Mouse (Mus musculus) CH12.LX (cell line): Measurements from ENCODE around the gene Prrc2b. TPM values are rescaled to one million over a fixed set of nuclear protein-coding genes. Genes with fewer than 3 reads are reported as not detected.

ENCODE experiments used
- DNase-seq: peaks from one replicate; pipeline ENCODE4 v3.0.0-alpha.2; 2013; ENCODE audit errors: extremely low read depth
- H3K27ac ChIP-seq: 2 replicates; pipeline ENCODE4 v1.5.1; 2012; ENCODE audit warnings: low read depth, mild to moderate bottlenecking, control low read depth, moderate library complexity; ENCODE audit not compliant: insufficient read depth
- H3K27me3 ChIP-seq: replicated peaks from 2 replicates; pipeline ENCODE3; 2012; ENCODE audit warnings: inconsistent platforms
- H3K36me3 ChIP-seq, 2 experiments: replicated peaks in 1 of 2; 2 replicates each; pipeline versions ENCODE3 to v1.6.1; 2012; ENCODE audit warnings: inconsistent platforms in 1 of 2, low read length in 1 of 2, mild to moderate bottlenecking in 1 of 2, mixed read lengths in 1 of 2, moderate library complexity in 1 of 2; ENCODE audit not compliant: control insufficient read depth in 1 of 2, insufficient read depth in 1 of 2
- H3K4me1 ChIP-seq, 2 experiments: 2 replicates each; pipeline ENCODE4 v1.6.1; 2012; ENCODE audit warnings: inconsistent platforms in 1 of 2, moderate library complexity in 1 of 2; ENCODE audit not compliant: insufficient read depth in 2 of 2, control insufficient read depth in 1 of 2
- H3K4me2 ChIP-seq: 2 replicates; pipeline ENCODE4 v1.6.1; 2012; ENCODE audit warnings: low read depth, mild to moderate bottlenecking, control low read depth; ENCODE audit not compliant: poor library complexity, insufficient read depth, severe bottlenecking
- H3K4me3 ChIP-seq, 3 experiments: fragments of 150-350 bp in 1 of 3; sonication (generic) in 1 of 3; replicated peaks in 1 of 3; 2 replicates each; pipeline versions ENCODE3 to v1.5.1; 2011 to 2012; ENCODE audit warnings: low read depth in 2 of 3, low read length in 2 of 3, mild to moderate bottlenecking in 2 of 3, moderate library complexity in 2 of 3, control low read depth in 1 of 3, improper control_type of control experiment in 1 of 3, inconsistent platforms in 1 of 3, mixed read lengths in 1 of 3; ENCODE audit not compliant: poor library complexity in 1 of 3
- H3K79me2 ChIP-seq: replicated peaks from 2 replicates; pipeline ENCODE4 v1.6.1; 2012; ENCODE audit warnings: mild to moderate bottlenecking, moderate library complexity; ENCODE audit not compliant: control insufficient read depth, poor library complexity, insufficient read depth, severe bottlenecking; ENCODE audit errors: extremely low read depth
- H3K9ac ChIP-seq: 2 replicates; pipeline ENCODE4 v1.6.1; 2012; ENCODE audit warnings: low read depth, mild to moderate bottlenecking, control low read depth, moderate library complexity; ENCODE audit not compliant: insufficient read depth
- H3K9me3 ChIP-seq: replicated peaks from 2 replicates; pipeline ENCODE3; 2012; ENCODE audit warnings: low read length, inconsistent platforms, mixed read lengths
- CHD1 ChIP-seq: IDR thresholded peaks from 2 replicates; pipeline ENCODE4 v1.6.1; 2012; ENCODE audit warnings: low read depth, low read length, improper control_type of control experiment, inconsistent platforms
- CHD2 ChIP-seq: IDR thresholded peaks from 2 replicates; pipeline ENCODE4 v1.6.1; 2011; ENCODE audit warnings: low read length, improper control_type of control experiment
- CTCF ChIP-seq, 2 experiments: IDR thresholded peaks in 1 of 2; conservative IDR thresholded peaks in 1 of 2; 2 replicates each; pipeline ENCODE4 v1.5.1; 2011 to 2012; ENCODE audit warnings: low read depth in 2 of 2, low read length in 2 of 2, improper control_type of control experiment in 1 of 2, inconsistent platforms in 1 of 2, mild to moderate bottlenecking in 1 of 2, moderate library complexity in 1 of 2
- ELF1 ChIP-seq: IDR thresholded peaks from 2 replicates; pipeline ENCODE4 v1.6.1; 2014; ENCODE audit warnings: low read depth, mild to moderate bottlenecking, inconsistent platforms, low read length, improper control_type of control experiment
- JUN ChIP-seq: IDR thresholded peaks from 2 replicates; pipeline ENCODE4 v1.6.1; 2011; ENCODE audit warnings: low read depth, mild to moderate bottlenecking, low read length, improper control_type of control experiment, moderate library complexity; ENCODE audit not compliant: insufficient read depth
- KAT2A ChIP-seq: IDR thresholded peaks from 2 replicates; pipeline ENCODE4 v1.6.1; 2012; ENCODE audit warnings: low read length, improper control_type of control experiment, inconsistent platforms; ENCODE audit not compliant: insufficient replicate concordance
- MAFK ChIP-seq: IDR thresholded peaks from 2 replicates; pipeline ENCODE4 v1.6.1; 2011; ENCODE audit warnings: low read length, improper control_type of control experiment; ENCODE audit not compliant: insufficient replicate concordance
- MAX ChIP-seq: IDR thresholded peaks from 2 replicates; pipeline ENCODE4 v1.6.1; 2011; ENCODE audit warnings: low read length, improper control_type of control experiment
- MEF2A ChIP-seq: IDR thresholded peaks from 2 replicates; pipeline ENCODE4 v1.6.1; 2014; ENCODE audit warnings: low read depth, mild to moderate bottlenecking, inconsistent platforms, low read length, improper control_type of control experiment, borderline replicate concordance
- MXI1 ChIP-seq: IDR thresholded peaks from 2 replicates; pipeline ENCODE4 v1.6.1; 2011; ENCODE audit warnings: mild to moderate bottlenecking, low read depth, low read length, improper control_type of control experiment
- NRF1 ChIP-seq: IDR thresholded peaks from 2 replicates; pipeline ENCODE4 v1.6.1; 2014; ENCODE audit warnings: low read depth, mild to moderate bottlenecking, inconsistent platforms, low read length, improper control_type of control experiment, moderate library complexity
- PAX5 ChIP-seq: IDR thresholded peaks from 2 replicates; pipeline ENCODE4 v1.6.1; 2012; ENCODE audit warnings: low read length, inconsistent platforms, mixed read lengths
- POLR2A ChIP-seq: IDR thresholded peaks from 2 replicates; pipeline ENCODE4 v1.6.1; 2011; ENCODE audit warnings: low read depth, mild to moderate bottlenecking, improper control_type of control experiment, low read length
- POLR2AphosphoS2 ChIP-seq: IDR thresholded peaks from 2 replicates; pipeline ENCODE4 v1.6.1; 2011; ENCODE audit warnings: low read depth, low read length, improper control_type of control experiment
- RAD21 ChIP-seq: IDR thresholded peaks from 2 replicates; pipeline ENCODE4 v1.6.1; 2011; ENCODE audit warnings: low read depth, mild to moderate bottlenecking, low read length, improper control_type of control experiment, moderate library complexity
- RCOR1 ChIP-seq: conservative IDR thresholded peaks from 2 replicates; pipeline ENCODE4 v1.6.1; 2012; ENCODE audit warnings: low read depth, mild to moderate bottlenecking, inconsistent platforms, low read length, improper control_type of control experiment
- SMC3 ChIP-seq: IDR thresholded peaks from 2 replicates; pipeline ENCODE4 v1.6.1; 2011; ENCODE audit warnings: low read depth, low read length, improper control_type of control experiment
- TBP ChIP-seq: conservative IDR thresholded peaks from 2 replicates; pipeline ENCODE4 v1.6.1; 2011; ENCODE audit warnings: low read depth, low read length, improper control_type of control experiment
- TCF12 ChIP-seq: IDR thresholded peaks from 2 replicates; pipeline ENCODE4 v1.6.1; 2014; ENCODE audit warnings: low read depth, mild to moderate bottlenecking, inconsistent platforms, low read length, improper control_type of control experiment
- UBTF ChIP-seq: IDR thresholded peaks from 2 replicates; pipeline ENCODE4 v1.6.1; 2012; ENCODE audit warnings: low read depth, mild to moderate bottlenecking, inconsistent platforms, low read length, improper control_type of control experiment, moderate library complexity
- USF1 ChIP-seq: IDR thresholded peaks from 2 replicates; pipeline ENCODE4 v1.6.1; 2014; ENCODE audit warnings: low read depth, mild to moderate bottlenecking, inconsistent platforms, low read length, improper control_type of control experiment
- ZC3H11A ChIP-seq: IDR thresholded peaks from 2 replicates; pipeline ENCODE4 v1.6.1; 2012; ENCODE audit warnings: low read depth, mild to moderate bottlenecking, inconsistent platforms, low read length, improper control_type of control experiment
- ZMIZ1 ChIP-seq: IDR thresholded peaks from 2 replicates; pipeline ENCODE4 v1.6.1; 2012; ENCODE audit warnings: low read depth, mild to moderate bottlenecking, inconsistent platforms, low read length, improper control_type of control experiment
- ZNF384 ChIP-seq: IDR thresholded peaks from 2 replicates; pipeline ENCODE4 v1.6.1; 2012; ENCODE audit warnings: low read depth, low read length, improper control_type of control experiment, inconsistent platforms
- dilution Hi-C: fragments of 300-500 bp; cut with MboI; formaldehyde crosslinking; loops from 2 replicates; pipeline ENCODE4 v1.14.3; 2020; ENCODE audit warnings: low sequenced_read_pairs; ENCODE audit not compliant: extremely low pct_unique_long_range_greater_than_20kb, extremely low pct_ligation_motif_present
- in situ Hi-C: fragments of 300-500 bp; cut with MboI; formaldehyde crosslinking; loops from 3 replicates; pipeline ENCODE4 v1.14.3; 2019; ENCODE audit warnings: low sequenced_read_pairs, low pct_ligation_motif_present, low pct_unique_long_range_greater_than_20kb, mixed read lengths
- polyA plus RNA-seq: library from polyadenylated mRNA; unstranded; fragments of >175 nt; gene quantifications from 2 replicates; pipeline ENCODE4 v1.2.1, GENCODE M21; 2012; ENCODE audit warnings: low read depth; ENCODE audit not compliant: insufficient read length
- total RNA-seq, 2 experiments: library from RNA; depleted of rRNA; stranded (reverse); fragments of 300-350 nt in 1 of 2; fragments of >200 nt in 1 of 2; gene quantifications; 2 replicates each; pipeline ENCODE4 v1.2.3; 2012 to 2014

Prrc2b gene
- total and polyA plus RNA-seq, 3 experiments: 7.6 to 59.9 (median 42.2) TPM

DNA sequence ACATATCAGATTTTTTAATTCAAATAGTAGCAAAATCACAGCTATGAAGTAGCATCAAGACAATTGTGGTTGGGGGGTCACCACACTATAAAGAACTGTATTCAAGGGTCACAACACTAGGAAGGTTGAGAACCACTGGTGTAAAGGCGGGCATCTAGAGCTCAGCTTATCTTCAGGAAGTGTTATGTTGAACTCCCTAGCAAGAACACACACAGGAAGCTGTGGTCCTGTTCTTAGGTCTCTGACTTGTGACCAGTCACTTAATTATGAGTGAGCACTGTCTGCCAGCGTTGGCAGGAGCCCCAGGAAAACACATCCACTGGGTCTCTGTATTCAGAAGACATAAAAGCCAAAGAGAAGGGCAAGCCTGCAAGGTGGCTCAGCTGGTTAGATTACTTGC lies 131.4 kb downstream of the Prrc2b start:
- no peak for DNase-seq
- no peak overlapping the region for H3K9ac ChIP-seq
- peaks cover 0 to 31% of the 10 kb centered on the region in 2 experiments; a peak in 3 of 4 replicates for H3K4me1 ChIP-seq
- no peaks in the 10 kb centered on the region for H3K9me3 ChIP-seq
- TF ChIP-seq JUN: no peak
- no peak for TF ChIP-seq KAT2A
- TF ChIP-seq RAD21: no peak
- no peak for TF ChIP-seq POLR2A
- no peak for TF ChIP-seq MEF2A
- no peak for TF ChIP-seq NRF1
- TF ChIP-seq USF1: no peak
- TF ChIP-seq ZNF384: no peak
- TF ChIP-seq, all 38 proteins: peak for 0
- H3K27me3 ChIP-seq: no peaks in the 10 kb centered on the region
- in situ Hi-C loops (loop anchor here (10.0 kb wide), 1 partner anchor 147 kb away; no protein-coding TSS in a partner anchor), dilution Hi-C loops (no loop called here)
- peaks cover 12% of the 10 kb centered on the region for H3K79me2 ChIP-seq
- no peak overlapping the region for H3K4me3 ChIP-seq
- peaks cover 55 to 85% of the 10 kb centered on the region in 2 experiments for H3K36me3 ChIP-seq
- no peak overlapping the region for H3K4me2 ChIP-seq
- H3K27ac ChIP-seq: no peak overlapping the region

DNA sequence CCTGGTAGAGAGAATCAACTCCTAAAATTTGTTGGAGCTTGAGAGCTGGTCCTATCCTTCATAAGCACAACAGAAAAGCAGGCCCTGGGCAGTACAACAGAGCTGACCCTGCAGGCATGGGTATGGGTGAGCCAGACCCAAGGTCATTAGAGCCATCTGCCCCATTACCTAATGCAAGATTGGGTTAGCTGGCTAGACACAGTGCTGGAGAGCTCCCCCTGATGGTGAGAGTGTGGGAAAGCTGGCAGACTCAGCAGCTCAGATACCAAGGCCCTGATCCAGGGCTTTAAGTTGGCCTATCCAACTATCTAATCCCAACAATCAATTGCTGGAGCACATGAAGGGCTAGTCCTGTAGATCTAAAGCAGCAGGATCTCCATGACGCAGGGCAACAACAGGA lies 131.8 kb downstream of the Prrc2b start:
- Histone ChIP-seq H3K79me2 (peaks cover 15% of the 10 kb centered on the region), H3K4me2 (no peak overlapping the region), H3K36me3 (peaks cover 51 to 81% of the 10 kb centered on the region in 2 experiments), H3K27me3 (no peaks in the 10 kb centered on the region), H3K27ac (no peak overlapping the region)
- DNase-seq: peak; percentile 69
- in situ Hi-C loops: loop anchor here (10.0 kb wide), 1 partner anchor 148 kb away; no protein-coding TSS in a partner anchor
- TF ChIP-seq SMC3 (peak; percentile 63), CTCF (conservative IDR thresholded peaks at IDR 0.05 in 1 of 2, IDR thresholded peaks at IDR 0.05 in 1 of 2; ENCODE audit: low read depth in 2 of 2, low read length in 2 of 2) (peak; percentile 61 to 75; a peak in 3 of 4 replicates), ZC3H11A (no peak), RAD21 (peak; percentile 46)
- TF ChIP-seq, all 38 proteins: peak for 3
- Histone ChIP-seq H3K4me1 (peaks cover 0 to 31% of the 10 kb centered on the region in 2 experiments; a peak in 3 of 4 replicates), H3K9ac (no peak overlapping the region), H3K4me3 (no peak overlapping the region), H3K9me3 (no peaks in the 10 kb centered on the region)
- dilution Hi-C loops: no loop called here

DNA sequence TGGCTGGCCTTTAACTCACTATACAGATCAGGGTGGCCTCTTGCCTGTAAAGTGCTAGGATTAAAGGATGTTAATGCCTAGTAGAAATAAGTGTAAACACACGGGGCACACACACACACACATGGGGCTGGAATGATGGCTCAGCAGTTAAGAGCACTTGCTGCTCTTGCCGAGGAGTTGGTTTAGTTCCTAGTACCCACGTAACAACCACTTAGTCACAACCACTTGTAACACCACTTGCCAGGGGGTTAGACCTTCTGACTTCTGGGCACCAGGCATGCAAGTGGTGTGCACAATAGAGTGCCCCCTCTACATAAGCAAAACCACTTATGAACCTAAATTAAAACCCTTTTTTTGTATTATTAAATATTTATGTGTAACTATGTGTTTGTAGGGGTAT lies 133.1 kb downstream of the Prrc2b start:
- Histone ChIP-seq H3K9ac (no peak overlapping the region), H3K79me2 (peaks cover 19% of the 10 kb centered on the region), H3K4me2 (no peak overlapping the region), H3K27me3 (no peaks in the 10 kb centered on the region), H3K9me3 (no peaks in the 10 kb centered on the region), H3K4me3 (no peak overlapping the region), H3K4me1 (peaks cover 0 to 35% of the 10 kb centered on the region in 2 experiments; a peak in 3 of 4 replicates), H3K36me3 (peaks cover 41 to 68% of the 10 kb centered on the region in 2 experiments)
- dilution Hi-C loops (no loop called here), in situ Hi-C loops (loop anchor here (10.0 kb wide), 1 partner anchor 149 kb away; no protein-coding TSS in a partner anchor)
- no peak for DNase-seq
- TF ChIP-seq TCF12 (no peak), ZMIZ1 (no peak), UBTF (no peak), POLR2A (no peak), ELF1 (no peak), POLR2AphosphoS2 (no peak), CHD2 (no peak), USF1 (no peak), RAD21 (no peak), KAT2A (no peak), MXI1 (no peak), CHD1 (no peak), MAFK (no peak), RCOR1 (no peak), JUN (no peak), ZC3H11A (no peak), PAX5 (no peak), CTCF (conservative IDR thresholded peaks at IDR 0.05 in 1 of 2, IDR thresholded peaks at IDR 0.05 in 1 of 2; ENCODE audit: low read depth in 2 of 2, low read length in 2 of 2) (no peak), MAX (no peak), TBP (no peak)
- TF ChIP-seq, all 38 proteins: peak for 0
- H3K27ac ChIP-seq: no peak overlapping the region
